Mouse (Mus musculus) kidney, adult 2 months (tissue): ENCODE data around the gene Fam171a2. TPM values are rescaled to one million over a fixed set of nuclear protein-coding genes. Genes with fewer than 3 reads are reported as not detected.
"Not testable (repeated sequence)": the region's sequence is repeated elsewhere in the genome, so short reads cannot be mapped to it uniquely, and the experiment has no call there.

Experiments
- DNase-seq: peaks from one replicate; pipeline ENCODE4 v3.0.0; 2021
- H3K27ac ChIP-seq: fragments of 200-500 bp; 2 replicates; pipeline ENCODE4 v1.5.1; 2012; ENCODE audit warnings: low read depth, low read length, control low read depth, inconsistent platforms; ENCODE audit not compliant: insufficient read depth
- H3K27me3 ChIP-seq: fragments of 200-500 bp; replicated peaks from 2 replicates; pipeline ENCODE4 v1.6.1; 2012; ENCODE audit warnings: mild to moderate bottlenecking, moderate library complexity, low read length, inconsistent platforms; ENCODE audit not compliant: control insufficient read depth, insufficient read depth
- H3K36me3 ChIP-seq: fragments of 200-500 bp; 2 replicates; pipeline ENCODE4 v1.6.1; 2012; ENCODE audit warnings: mild to moderate bottlenecking, moderate library complexity, low read length, inconsistent platforms; ENCODE audit not compliant: control insufficient read depth, insufficient read depth
- H3K4me1 ChIP-seq: fragments of 200-500 bp; 2 replicates; pipeline ENCODE4 v1.6.1; 2011; ENCODE audit warnings: low read length; ENCODE audit not compliant: control insufficient read depth, insufficient read depth
- H3K4me3 ChIP-seq: fragments of 200-500 bp; 2 replicates; pipeline ENCODE4 v1.5.1; 2011; ENCODE audit warnings: mild to moderate bottlenecking, low read depth, low read length, control low read depth; ENCODE audit not compliant: insufficient read depth
- CTCF ChIP-seq: fragments of 200-500 bp; conservative IDR thresholded peaks from 2 replicates; pipeline ENCODE4 v1.5.1; 2011; ENCODE audit warnings: low read depth, mild to moderate bottlenecking, control low read depth, low read length, moderate library complexity, mixed read lengths; ENCODE audit not compliant: insufficient read depth, insufficient read length
- POLR2A ChIP-seq: fragments of 200-500 bp; IDR thresholded peaks from one replicate; pipeline ENCODE4 v1.6.1; 2011; ENCODE audit warnings: low read depth, low read length, control low read depth
- WGBS: fragments of 180-500 bp; shearing (Covaris S2); methylation state at CpG from one replicate; pipeline ENCODE4 v1.1.7; 2018; 5-methylcytosine and 5-hydroxymethylcytosine counted together
- polyA plus RNA-seq: library from polyadenylated mRNA; depleted of rRNA; stranded (reverse); fragments of >200 nt; gene quantifications from 2 replicates; pipeline ENCODE4 v1.2.3, GENCODE M21; 2012; rRNA removed

Gene Fam171a2
- polyA plus RNA-seq, 1 experiment = 18.9 TPM

GRCm38 (mm10) chr11:102393238-102393634 lies 54.2 kb downstream of the Fam171a2 start, which contains the start of gene Rundc3a:
Gene Rundc3a (plus strand): TSS chr11:102393403.
- Histone ChIP-seq H3K27me3 (no peaks in the 10 kb centered on the region), H3K4me1 (no peaks in the 10 kb centered on the region), H3K4me3 (peak within 1 kb of the TSS; percentile 17; the same call in 1 of the 2 replicates), H3K27ac (no peak within 1 kb of the TSS), H3K36me3 (no peaks in the 10 kb centered on the region)
- peak; percentile 69 for DNase-seq
- WGBS = under 1% methylated on average over 34 of the region's 34 CpGs
- TF ChIP-seq CTCF (no peak), POLR2A (no peak)

DNA sequence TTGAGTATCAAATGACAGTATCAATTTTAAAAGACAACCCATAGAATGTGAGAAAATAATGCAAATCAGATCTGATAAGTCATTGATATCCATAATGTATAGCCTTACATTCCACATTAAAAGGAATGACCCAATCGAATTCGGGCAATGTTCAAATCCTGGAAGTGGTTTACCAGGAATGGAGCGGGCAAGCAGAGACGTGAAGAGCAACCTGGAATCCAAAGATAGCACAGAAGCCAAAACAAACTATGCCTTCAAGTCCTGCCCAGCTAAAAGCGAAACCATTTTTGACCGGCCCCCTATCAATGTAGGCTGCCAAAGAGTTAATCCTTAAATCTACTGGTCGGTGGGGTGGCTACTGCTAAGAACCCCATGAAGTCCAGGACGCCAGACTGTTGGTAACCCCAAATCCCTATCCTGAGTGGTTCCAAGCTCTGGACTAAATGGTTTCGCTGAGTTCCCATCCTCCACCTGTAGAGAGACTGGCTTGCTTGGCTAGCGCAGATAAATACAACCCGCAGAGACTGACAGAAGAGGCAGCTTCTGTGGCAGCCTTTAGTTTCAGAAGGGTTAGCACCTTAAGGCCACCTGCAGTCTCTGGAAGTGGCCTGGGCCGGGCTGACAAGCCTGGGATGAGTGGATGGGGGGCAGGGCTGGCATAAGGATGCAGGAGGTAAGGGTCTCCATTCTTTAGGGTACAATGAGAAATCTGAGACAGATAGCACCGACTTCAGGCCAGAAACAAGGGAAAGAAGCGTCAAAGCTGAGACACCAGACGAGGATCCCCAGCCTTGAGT lies 54.8 kb downstream of the Fam171a2 start:
- Histone ChIP-seq H3K4me1 (no peaks in the 10 kb centered on the region), H3K27ac (no peak overlapping the region), H3K4me3 (no peak overlapping the region), H3K36me3 (no peaks in the 10 kb centered on the region), H3K27me3 (no peaks in the 10 kb centered on the region)
- WGBS = 29% methylated on average over 15 of the region's 15 CpGs
- no peak for DNase-seq
- TF ChIP-seq POLR2A = no peak
- TF ChIP-seq CTCF = no peak

GRCm38 (mm10) chr11:102389436-102389835 lies 58.0 kb downstream of the Fam171a2 start:
- not testable (repeated sequence) for H3K27ac ChIP-seq, DNase-seq, H3K36me3 ChIP-seq, H3K4me3 ChIP-seq, H3K4me1 ChIP-seq, H3K27me3 ChIP-seq
- 79% methylated on average over 4 of the region's 5 CpGs for WGBS

Other genes starting within 250 kb of the Fam171a2 start
- gene Hdac5, start 217.5 kb downstream of the Fam171a2 start, polyA plus RNA-seq = 69.2 TPM in 2 replicates
- 0.41 and 0.81 TPM in 2 replicates for gene BC030867, start 198.8 kb downstream of the Fam171a2 start, polyA plus RNA-seq
- 0.10 and 0.70 TPM in 2 replicates for gene Asb16, start 178.9 kb downstream of the Fam171a2 start, polyA plus RNA-seq
- gene Tmub2, start 162.8 kb downstream of the Fam171a2 start, polyA plus RNA-seq = 59.7 and 66.9 TPM in 2 replicates
- gene Atxn7l3, start 151.1 kb downstream of the Fam171a2 start, polyA plus RNA-seq = 28.0 TPM in 2 replicates
- gene Ubtf, start 127.9 kb downstream of the Fam171a2 start, polyA plus RNA-seq = 27.0 and 30.3 TPM in 2 replicates
- gene Slc4a1, start 81.5 kb downstream of the Fam171a2 start, polyA plus RNA-seq = 79.5 and 90.6 TPM in 2 replicates
- 2.6 and 3.4 TPM in 2 replicates for gene Rundc3a, start 54.3 kb downstream of the Fam171a2 start, polyA plus RNA-seq
- gene Slc25a39, start 39.7 kb downstream of the Fam171a2 start, polyA plus RNA-seq = 1,128 and 1,486 TPM in 2 replicates
- 184 and 195 TPM in 2 replicates for gene Grn, start 17.4 kb downstream of the Fam171a2 start, polyA plus RNA-seq
- 14.9 and 16.0 TPM in 2 replicates for gene Itga2b, start 22.4 kb upstream of the Fam171a2 start, polyA plus RNA-seq
- 11.6 and 12.4 TPM in 2 replicates for gene Gpatch8, start 108.7 kb upstream of the Fam171a2 start, polyA plus RNA-seq
- gene Gm11627, start 131.8 kb upstream of the Fam171a2 start, polyA plus RNA-seq = 0.59 and 0.68 TPM in 2 replicates
- 8.5 and 12.2 TPM in 2 replicates for gene Fzd2, start 156.7 kb upstream of the Fam171a2 start, polyA plus RNA-seq
- not detected in 2 replicates for gene Meioc, start 216.0 kb upstream of the Fam171a2 start, polyA plus RNA-seq